Mouse (Mus musculus) colon, adult 2 months (tissue): ENCODE measurements around the gene Speer3. TPM values are rescaled to one million over a fixed set of nuclear protein-coding genes. Genes with fewer than 3 reads are reported as not detected.

Experiments
- polyA plus RNA-seq: library from polyadenylated mRNA; depleted of rRNA; stranded (reverse); fragments of >200 nt; gene quantifications from 2 replicates; pipeline ENCODE4 v1.2.3, GENCODE M21; 2012; rRNA removed

The Speer3 gene
- not detected in 2 replicates for polyA plus RNA-seq

GRCm38 (mm10) chr5:13791319-13791718 is at the start of gene Speer3:
TSS of gene Speer3 (plus strand) at chr5:13791619.

Other genes with a start within 250 kb of the Speer3 start
- 0.59 and 0.65 TPM in 2 replicates for gene Sema3e, start 233.7 kb downstream of the Speer3 start, polyA plus RNA-seq